Mouse (Mus musculus) limb, embryonic 10.5 days (tissue): ENCODE data around the gene Wdr26. TPM values are rescaled to one million over a fixed set of nuclear protein-coding genes. Genes with fewer than 3 reads are reported as not detected.
A peak's percentile ranks its signal among the peaks of the same experiment; 100 is the strongest.

Source experiments
- DNase-seq: peaks from one replicate; pipeline ENCODE4 v3.0.0-alpha.2; 2017; ENCODE audit warnings: low spot score
- H3K27ac ChIP-seq: fragments of 300-500 bp; sonication (generic); 2 replicates; pipeline ENCODE4 v1.5.1; 2016; ENCODE audit warnings: mild to moderate bottlenecking
- H3K27me3 ChIP-seq: fragments of 300-500 bp; sonication (generic); 2 replicates; pipeline ENCODE4 v1.6.1; 2016; ENCODE audit warnings: low read depth, mild to moderate bottlenecking; ENCODE audit not compliant: poor library complexity, severe bottlenecking
- H3K36me3 ChIP-seq: fragments of 300-500 bp; sonication (generic); 2 replicates; pipeline ENCODE4 v1.6.1; 2016; ENCODE audit warnings: mild to moderate bottlenecking, moderate library complexity
- H3K4me1 ChIP-seq: fragments of 300-500 bp; sonication (generic); 2 replicates; pipeline ENCODE4 v1.6.1; 2016
- H3K4me3 ChIP-seq: fragments of 300-500 bp; sonication (generic); 2 replicates; pipeline ENCODE4 v1.5.1; 2016; ENCODE audit warnings: mild to moderate bottlenecking, moderate library complexity
- H3K9me3 ChIP-seq: fragments of 300-500 bp; sonication (generic); replicated peaks from 2 replicates; pipeline ENCODE4 v1.6.1; 2016; ENCODE audit warnings: mild to moderate bottlenecking
- WGBS: fragments of 180-500 bp; shearing (Covaris S2); methylation state at CpG from one replicate; pipeline ENCODE4 v1.1.7; 2016; 5-methylcytosine and 5-hydroxymethylcytosine counted together
- polyA plus RNA-seq: library from polyadenylated mRNA; unstranded; fragments of >200 nt; fragmentation: Nextera tagmentation; extraction: Ambion mirVana; gene quantifications from 2 replicates; pipeline ENCODE4 v1.2.1, GENCODE M21; 2016

Gene Wdr26
- polyA plus RNA-seq, 1 experiment from 2014 or later = 27.7 TPM

DNA sequence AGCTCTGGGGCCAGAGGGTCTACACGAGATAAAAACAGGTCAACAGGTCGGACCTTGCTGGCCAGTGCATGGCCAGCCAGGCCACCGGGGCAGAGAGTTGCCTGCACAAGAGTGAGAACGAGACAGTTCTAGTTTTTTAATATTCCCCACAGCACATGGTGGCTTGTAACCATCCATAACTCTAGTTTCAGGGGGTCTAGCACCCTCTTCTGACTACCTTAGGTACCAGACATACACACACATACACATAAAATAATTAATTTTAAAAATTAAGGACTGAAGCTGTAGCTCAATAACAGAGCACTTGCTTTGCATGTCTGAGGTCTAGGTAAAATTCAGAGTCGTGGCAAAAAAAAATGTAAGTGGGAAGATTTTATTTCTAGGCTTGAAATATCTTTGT, 39.8 kb upstream of the Wdr26 start:
- H3K9me3 ChIP-seq = no peaks in the 10 kb centered on the region
- peaks cover 13% of the 10 kb centered on the region for H3K4me1 ChIP-seq
- H3K27ac ChIP-seq = no peak overlapping the region
- H3K36me3 ChIP-seq = no peaks in the 10 kb centered on the region
- WGBS = 80% methylated on average over 5 of the region's 5 CpGs
- H3K27me3 ChIP-seq = peaks cover 9% of the 10 kb centered on the region
- no peak overlapping the region for H3K4me3 ChIP-seq
- no peak for DNase-seq

DNA sequence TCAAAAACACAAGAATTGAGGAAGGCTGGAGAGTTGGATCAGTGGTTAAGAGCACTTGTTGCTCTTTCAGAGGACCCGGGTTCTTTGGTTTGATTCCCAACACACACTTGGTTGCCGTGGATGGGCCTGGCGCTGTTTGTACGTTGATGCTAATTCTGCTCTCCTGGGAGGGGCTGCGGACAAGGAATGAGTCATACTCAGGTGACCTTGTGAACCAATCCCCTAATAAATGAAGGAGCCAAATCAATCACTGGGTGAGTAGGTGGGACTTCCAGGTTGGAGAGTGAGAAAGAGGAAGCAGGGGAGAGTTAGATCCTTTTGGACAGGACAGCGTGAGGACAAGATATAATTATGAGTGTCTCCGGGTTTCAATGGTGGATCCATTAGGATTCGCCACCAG, 39.2 kb upstream of the Wdr26 start:
- Histone ChIP-seq H3K27ac (no peak overlapping the region), H3K4me1 (peaks cover 7% of the 10 kb centered on the region), H3K4me3 (no peak overlapping the region), H3K36me3 (no peaks in the 10 kb centered on the region), H3K9me3 (no peaks in the 10 kb centered on the region), H3K27me3 (peaks cover 7% of the 10 kb centered on the region; the same call in 1 of the 2 replicates)
- 94% methylated on average over 8 of the region's 8 CpGs for WGBS
- no peak for DNase-seq

- Histone ChIP-seq H3K27me3 (no peaks in the 10 kb centered on the region), H3K27ac (no peak overlapping the region), H3K4me3 (no peak overlapping the region), H3K36me3 (no peaks in the 10 kb centered on the region), H3K9me3 (no peaks in the 10 kb centered on the region), H3K4me1 (no peaks in the 10 kb centered on the region)
- DNase-seq = no peak
- WGBS = 91% methylated on average over 6 of the region's 6 CpGs
Observed at GRCm38 (mm10) chr1:181249537-181249936, 37.7 kb upstream of the Wdr26 start.

DNA sequence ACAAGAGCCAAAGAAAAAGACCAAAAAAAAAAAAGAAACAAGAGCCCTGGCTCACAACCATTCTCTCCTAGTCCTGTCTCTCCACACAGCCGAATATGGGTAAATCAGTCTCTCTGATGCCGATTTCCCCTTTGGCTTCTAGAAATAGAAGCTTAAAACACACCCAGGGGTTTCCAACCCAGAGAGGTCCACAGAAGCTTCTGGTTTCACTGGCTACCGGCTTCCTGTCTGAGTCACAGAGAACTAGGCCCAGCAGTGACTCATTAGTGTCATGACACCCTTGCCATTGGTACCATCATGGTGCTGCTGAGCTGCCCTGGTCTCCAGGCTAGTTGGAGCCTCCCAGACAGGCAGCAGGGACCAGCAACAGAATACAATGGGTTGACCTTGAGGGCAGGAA, 35.4 kb upstream of the Wdr26 start:
- Histone ChIP-seq H3K4me3 (no peak overlapping the region), H3K27ac (no peak overlapping the region), H3K36me3 (no peaks in the 10 kb centered on the region), H3K4me1 (no peaks in the 10 kb centered on the region), H3K27me3 (no peaks in the 10 kb centered on the region), H3K9me3 (no peaks in the 10 kb centered on the region)
- 81% methylated on average over 3 of the region's 3 CpGs for WGBS
- DNase-seq = no peak

- DNase-seq = no peak
- H3K4me3 ChIP-seq = no peak overlapping the region
- 45% methylated on average over 7 of the region's 7 CpGs for WGBS
- H3K9me3 ChIP-seq = no peaks in the 10 kb centered on the region
- no peak overlapping the region for H3K27ac ChIP-seq
- no peaks in the 10 kb centered on the region for H3K4me1 ChIP-seq
- no peaks in the 10 kb centered on the region for H3K36me3 ChIP-seq
- no peaks in the 10 kb centered on the region for H3K27me3 ChIP-seq
Observed at GRCm38 (mm10) chr1:181246487-181247138, 34.8 kb upstream of the Wdr26 start.

GRCm38 (mm10) chr1:181245554-181246486, 34.0 kb upstream of the Wdr26 start:
- 84% methylated on average over 11 of the region's 11 CpGs for WGBS
- no peaks in the 10 kb centered on the region for H3K4me1 ChIP-seq
- no peaks in the 10 kb centered on the region for H3K36me3 ChIP-seq
- H3K4me3 ChIP-seq = no peak overlapping the region
- DNase-seq = no peak
- H3K27me3 ChIP-seq = no peaks in the 10 kb centered on the region
- no peaks in the 10 kb centered on the region for H3K9me3 ChIP-seq
- no peak overlapping the region for H3K27ac ChIP-seq

DNA sequence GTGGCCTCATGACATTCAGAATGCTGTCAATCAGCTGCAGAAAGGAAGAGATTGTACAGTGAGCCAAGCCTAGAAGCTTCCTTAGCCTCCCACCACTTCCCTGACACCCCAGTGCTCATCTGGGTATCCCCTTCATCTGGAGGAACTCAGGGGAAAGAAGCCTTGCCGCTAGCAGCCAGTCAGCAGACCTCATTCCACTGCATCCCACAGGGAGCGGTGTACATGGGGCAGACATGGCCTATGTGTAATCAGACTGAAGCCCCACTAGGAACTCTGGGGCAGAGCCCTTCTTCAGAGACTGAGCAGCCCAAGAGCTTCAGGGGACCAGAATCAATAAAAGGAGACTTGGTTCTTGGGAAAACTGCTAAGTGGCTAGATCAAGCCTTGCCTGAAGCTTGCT, 33.3 kb upstream of the Wdr26 start:
- H3K4me1 ChIP-seq = no peaks in the 10 kb centered on the region
- WGBS = 96% methylated on average over 2 of the region's 2 CpGs
- H3K4me3 ChIP-seq = no peak overlapping the region
- H3K9me3 ChIP-seq = no peaks in the 10 kb centered on the region
- no peak for DNase-seq
- no peaks in the 10 kb centered on the region for H3K36me3 ChIP-seq
- H3K27me3 ChIP-seq = no peaks in the 10 kb centered on the region
- H3K27ac ChIP-seq = no peak overlapping the region

DNA sequence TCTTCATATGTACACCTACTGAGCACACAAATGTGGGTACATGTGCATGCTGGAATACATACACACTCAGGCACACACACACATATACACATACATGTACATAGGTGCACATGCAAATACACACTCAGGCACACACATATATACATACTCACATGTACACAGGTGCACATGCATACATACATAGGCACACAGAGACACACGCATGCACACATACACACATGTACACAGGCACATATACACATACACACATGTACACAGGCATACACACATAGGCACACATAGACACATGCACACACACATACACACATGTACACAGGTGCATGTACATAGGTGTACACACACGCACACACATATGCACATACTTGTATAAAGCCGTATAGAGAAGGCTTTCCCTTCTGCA, 29.4 kb upstream of the Wdr26 start:
- Histone ChIP-seq H3K4me1 (no peaks in the 10 kb centered on the region), H3K27ac (no peak overlapping the region), H3K36me3 (no peaks in the 10 kb centered on the region), H3K9me3 (no peaks in the 10 kb centered on the region), H3K4me3 (no peak overlapping the region), H3K27me3 (no peaks in the 10 kb centered on the region)
- WGBS = 98% methylated on average over 3 of the region's 3 CpGs
- no peak for DNase-seq

DNA sequence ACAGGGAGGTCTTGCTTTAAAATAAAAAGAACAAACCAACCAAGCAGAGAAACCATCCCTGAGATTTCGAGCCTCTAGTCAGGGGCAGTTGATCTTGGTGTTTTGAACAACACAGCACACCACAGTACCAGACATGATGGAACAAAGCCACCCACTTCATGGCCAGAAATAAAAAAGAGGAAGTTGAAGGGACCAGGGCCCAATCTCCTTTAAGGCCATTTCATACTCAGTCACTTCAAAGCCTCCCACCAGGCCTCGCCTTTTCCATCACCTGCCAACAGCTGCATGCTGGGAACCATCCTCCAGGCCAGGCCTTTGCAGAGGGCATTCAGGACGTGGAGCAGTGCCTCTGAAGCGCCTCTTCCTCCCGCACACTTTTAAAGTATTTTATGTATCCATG, 25.5 kb upstream of the Wdr26 start:
- H3K9me3 ChIP-seq = no peaks in the 10 kb centered on the region
- no peak for DNase-seq
- H3K27me3 ChIP-seq = no peaks in the 10 kb centered on the region
- no peak overlapping the region for H3K27ac ChIP-seq
- 52% methylated on average over 5 of the region's 5 CpGs for WGBS
- H3K36me3 ChIP-seq = no peaks in the 10 kb centered on the region
- H3K4me1 ChIP-seq = peaks cover 11% of the 10 kb centered on the region
- no peak overlapping the region for H3K4me3 ChIP-seq

DNA sequence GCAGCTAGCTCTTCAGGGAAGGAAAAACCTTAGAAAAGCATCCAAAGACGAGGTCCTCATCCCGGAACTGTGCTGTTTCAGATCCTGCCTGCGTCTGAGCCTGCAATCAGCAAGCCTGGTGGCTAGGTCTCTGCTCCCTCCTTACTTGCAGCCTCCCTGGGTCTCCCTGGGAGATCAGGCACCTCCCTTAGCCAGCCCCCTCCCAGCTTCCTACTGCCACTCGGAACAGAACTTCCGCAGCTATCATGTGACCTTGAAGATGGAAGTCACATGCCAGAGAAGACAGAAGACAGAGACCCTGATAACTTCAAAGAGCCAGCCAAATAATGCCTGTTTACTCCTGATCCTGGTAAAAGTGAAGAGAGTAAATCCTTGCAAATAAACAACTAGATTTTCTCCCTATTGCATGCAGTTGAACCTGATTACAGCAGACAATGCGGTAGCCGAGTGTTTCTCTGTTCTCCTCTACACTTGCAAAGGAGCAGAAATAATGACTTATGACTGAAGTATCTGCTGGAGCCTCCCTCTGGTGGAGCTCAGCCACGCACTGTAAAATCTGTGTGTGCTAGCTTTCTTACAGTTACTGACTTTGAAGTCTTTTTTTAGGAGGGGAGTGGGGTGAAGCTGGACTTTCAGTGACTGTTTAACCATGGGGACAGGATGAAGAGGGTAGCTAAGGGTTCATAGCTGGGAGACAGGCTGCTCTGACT, 22.7 kb upstream of the Wdr26 start:
- H3K4me3 ChIP-seq = peak overlapping the region; percentile 4; the same call in 1 of the 2 replicates
- H3K36me3 ChIP-seq = no peaks in the 10 kb centered on the region
- peaks cover 25% of the 10 kb centered on the region for H3K4me1 ChIP-seq
- peak overlapping the region; percentile 54 for H3K27ac ChIP-seq
- no peaks in the 10 kb centered on the region for H3K9me3 ChIP-seq
- 39% methylated on average over 8 of the region's 8 CpGs for WGBS
- peak; percentile 35 for DNase-seq
- H3K27me3 ChIP-seq = no peaks in the 10 kb centered on the region

DNA sequence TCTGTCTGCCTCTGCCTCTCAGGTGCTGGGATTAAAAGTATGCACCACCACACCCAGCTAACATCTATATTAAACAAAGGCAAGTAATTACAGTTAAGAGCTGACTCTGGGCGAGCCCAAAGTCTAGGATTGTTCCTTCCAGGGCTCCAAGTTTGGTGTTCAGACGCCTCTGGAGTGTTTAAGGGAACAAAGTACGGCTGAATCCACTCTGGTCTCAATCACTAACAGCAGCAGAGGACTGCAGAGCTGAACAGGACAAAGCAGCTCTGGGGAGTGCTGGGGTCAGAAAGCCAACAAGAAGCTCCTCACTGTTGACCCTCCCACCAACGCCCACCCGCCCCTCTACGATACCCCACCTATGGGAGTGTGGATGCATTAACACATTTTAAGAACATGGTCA, 21.9 kb upstream of the Wdr26 start:
- H3K27ac ChIP-seq = 0 out of 2 replicates have a peak overlapping the region, but pooled peaks have one; percentile 54
- no peak overlapping the region for H3K4me3 ChIP-seq
- DNase-seq = no peak
- no peaks in the 10 kb centered on the region for H3K27me3 ChIP-seq
- no peaks in the 10 kb centered on the region for H3K36me3 ChIP-seq
- peaks cover 25% of the 10 kb centered on the region for H3K4me1 ChIP-seq
- H3K9me3 ChIP-seq = no peaks in the 10 kb centered on the region
- WGBS = 84% methylated on average over 6 of the region's 6 CpGs

DNA sequence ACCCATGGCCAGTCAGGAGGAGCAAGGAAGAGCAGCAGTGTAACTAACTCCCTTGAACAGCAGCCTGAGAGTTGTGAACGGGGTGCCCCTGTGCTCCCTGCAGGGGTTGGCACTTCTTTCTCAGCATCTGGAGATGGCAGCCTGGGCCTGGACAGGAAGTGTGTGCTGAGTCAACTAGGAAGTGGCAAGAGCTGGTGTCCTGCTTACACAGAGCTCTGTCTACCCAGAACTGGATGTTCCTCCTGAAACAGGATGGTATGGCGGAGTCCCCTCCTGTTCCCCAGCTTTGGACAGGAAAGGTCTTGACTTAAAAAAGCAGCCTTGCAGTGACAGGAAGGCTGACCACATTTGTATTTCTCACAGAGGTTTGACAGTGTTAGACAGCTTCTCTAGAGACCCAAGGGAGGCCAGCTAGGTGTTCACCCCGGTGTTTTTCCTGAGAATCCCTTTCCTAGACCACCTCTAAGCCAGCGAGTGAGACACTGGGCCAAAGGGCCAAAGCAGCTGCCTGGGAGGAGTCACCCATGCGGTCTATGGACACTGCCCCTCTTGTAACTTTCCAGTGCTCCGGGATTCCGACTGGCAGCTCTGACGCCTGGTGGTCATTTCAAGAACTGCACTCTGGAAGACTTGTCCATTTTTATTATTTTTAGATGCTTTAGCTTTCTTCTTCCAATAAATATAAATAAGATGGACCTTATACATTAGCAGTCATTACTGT, 20.7 kb upstream of the Wdr26 start:
- Histone ChIP-seq H3K27me3 (no peaks in the 10 kb centered on the region), H3K4me3 (no peak overlapping the region), H3K4me1 (peaks cover 30% of the 10 kb centered on the region), H3K36me3 (no peaks in the 10 kb centered on the region), H3K9me3 (no peaks in the 10 kb centered on the region), H3K27ac (peak overlapping the region; percentile 68)
- peak; percentile 75 for DNase-seq
- WGBS = 25% methylated on average over 8 of the region's 8 CpGs
